Mouse (Mus musculus) heart, postnatal 10 days (tissue): Measurements from ENCODE around the gene Gatm. TPM values are rescaled to one million over a fixed set of nuclear protein-coding genes. Genes with fewer than 3 reads are reported as not detected.

Experiments
- DNase-seq, 2 experiments: peaks; one replicate each; pipeline ENCODE4 v3.0.0; 2021
- intact Hi-C: fragments of 180-260 bp; cut with DNase I; formaldehyde crosslinking; loops from one replicate; pipeline ENCODE4 v1.15.1; 2025
- microRNA-seq, 2 experiments: library from miRNA; unstranded; fragments of <30 nt; microRNA quantifications; one replicate each; pipeline ENCODE4 v1.2.0; 2022
- total RNA-seq, 2 experiments: library from RNA; stranded (reverse); gene quantifications; 2 replicates each; pipeline ENCODE4 v1.2.3; 2021

The Gatm gene
- total RNA-seq, 2 experiments from 2014 or later: 7.5 to 8.2 TPM

DNA sequence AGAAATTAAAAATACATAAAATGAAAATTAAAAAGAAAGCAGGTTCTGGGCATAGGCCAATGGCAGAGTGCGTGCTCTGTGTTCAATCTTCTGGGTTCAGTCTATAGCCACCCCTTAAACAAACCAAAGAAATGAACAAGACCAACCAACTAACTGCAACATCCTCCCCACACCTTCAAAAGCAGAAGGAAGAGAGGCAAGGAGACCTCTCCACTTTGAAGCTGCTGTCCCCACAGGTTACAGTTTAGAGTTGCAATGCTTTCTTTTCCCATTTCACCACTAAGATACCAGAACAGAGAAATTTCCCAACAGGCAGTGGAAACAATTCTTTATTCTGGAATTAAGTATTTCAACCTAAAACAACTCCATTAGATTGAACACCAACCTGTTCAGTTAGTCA is 48.9 kb downstream of the Gatm start:
- intact Hi-C loops: no loop called here
- DNase-seq: no peak

DNA sequence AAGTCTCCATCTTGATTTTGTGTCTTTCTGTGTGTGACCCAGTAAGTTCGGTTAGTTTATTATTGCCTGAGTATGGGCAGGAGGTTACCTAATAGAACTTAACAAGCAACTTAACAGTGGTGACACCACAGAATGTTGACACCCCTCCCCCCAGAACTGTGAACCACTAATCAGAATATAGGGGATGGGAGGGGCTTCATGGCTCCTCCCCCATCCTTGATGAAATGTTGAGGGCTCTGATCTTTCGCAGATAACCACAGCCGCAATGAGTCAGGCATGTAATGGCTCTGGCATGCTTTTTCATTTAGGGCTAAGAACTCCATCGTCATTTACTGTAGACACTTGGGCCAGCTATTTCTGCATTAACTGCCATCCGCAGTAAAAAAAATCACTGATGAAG is 49.9 kb downstream of the Gatm start:
- intact Hi-C loops: no loop called here
- DNase-seq: no peak

DNA sequence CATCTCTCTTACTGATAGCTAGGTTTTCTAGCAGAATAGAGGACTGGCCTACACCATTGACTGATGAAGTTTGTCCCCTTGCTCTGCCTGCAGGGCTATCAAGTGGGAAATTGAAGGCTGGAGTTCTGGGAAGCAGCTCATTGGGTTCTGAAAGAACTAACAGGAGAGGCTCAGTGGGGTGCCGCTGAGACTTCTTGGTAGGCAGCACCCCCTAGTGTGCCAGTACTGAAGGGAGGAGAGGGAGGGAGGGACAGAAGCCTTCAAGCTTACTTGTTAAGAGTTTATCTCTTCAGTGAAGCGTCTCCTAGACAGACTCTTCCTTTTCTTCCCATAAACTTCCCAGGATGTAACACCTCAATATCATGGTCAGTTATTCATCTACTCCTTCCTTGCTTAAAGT is 52.8 kb downstream of the Gatm start:
- DNase-seq: peak; percentile 40 to 60
- intact Hi-C loops: loop anchor here (2.0 to 5.0 kb wide), 4 partner anchors 178 to 364 kb away; no protein-coding TSS in a partner anchor

Small RNAs within 50 kb of the gene (microRNA-seq; reads per million reads assigned to microRNA genes)
- 0.47 to 0.70 reads per million in 2 experiments for gene Mir147

Other genes starting within 250 kb of the Gatm start
- gene Shf, start 242.1 kb downstream of the Gatm start, total RNA-seq: 1 to 10 TPM; 7.9 to 9.6 TPM
- gene Slc28a2, start 184.8 kb downstream of the Gatm start, total RNA-seq: 10 to 100 TPM; 23.0 to 32.1 TPM
- under 1 TPM; 0.67 to 0.74 TPM for gene Gm14085, start 126.4 kb downstream of the Gatm start, total RNA-seq
- under 1 TPM in 1 of 2 experiments, not detected in 1; 0.45 TPM for gene AA467197, start 25.7 kb upstream of the Gatm start, total RNA-seq
- 10 to 100 TPM; 14.9 to 15.0 TPM for gene Slc30a4, start 91.4 kb upstream of the Gatm start, total RNA-seq
- gene Bloc1s6, start 127.2 kb upstream of the Gatm start, total RNA-seq: 10 to 100 TPM; 16.4 to 22.7 TPM
- gene Sqor, start 153.9 kb upstream of the Gatm start, total RNA-seq: 10 to 100 TPM; 22.2 to 22.8 TPM